Mouse (Mus musculus): ENCODE measurements around the gene Hist1h1d. TPM values are rescaled to one million over a fixed set of nuclear protein-coding genes. Genes with fewer than 3 reads are reported as not detected.
A peak's percentile ranks its signal among the peaks of the same experiment; 100 is the strongest.
"Not testable (repeated sequence)": the region's sequence is repeated elsewhere in the genome, so short reads cannot be mapped to it uniquely, and the experiment has no call there.

Gene Hist1h1d
- polyA plus RNA-seq, 1 experiment, result 1.9 TPM

- TF ChIP-seq CTCF (IDR thresholded peaks at IDR 0.05; ENCODE audit: borderline replicate concordance, control insufficient read depth, extremely low read depth, insufficient read depth, low read length, poor library complexity) (no peak), POLR2A (IDR thresholded peaks at IDR 0.05; ENCODE audit: control insufficient read depth, extremely low read depth, insufficient read depth, low read length, poor library complexity) (no peak)
- no peak overlapping the region for H3K4me3 ChIP-seq (ENCODE audit: control insufficient read depth, insufficient read depth, low read length)
- H3K36me3 ChIP-seq (ENCODE audit: control insufficient read depth, insufficient read depth, low read length), result no peaks in the 10 kb centered on the region
- peaks cover 2% of the 10 kb centered on the region; the same call in 1 of the 2 replicates for H3K4me1 ChIP-seq (replicated peaks; ENCODE audit: control insufficient read depth, insufficient read depth, low read length)
- no peak overlapping the region for H3K27ac ChIP-seq (ENCODE audit: control insufficient read depth, insufficient read depth, low read length)
- H3K27me3 ChIP-seq (ENCODE audit: control insufficient read depth, insufficient read depth, low read length), result no peaks in the 10 kb centered on the region
- 94% methylated on average over 3 of the region's 3 CpGs for WGBS
- DNase-seq, result no peak
Observed at GRCm38 (mm10) chr13:23541497-23541896, 11.6 kb upstream of the Hist1h1d start.

GRCm38 (mm10) chr13:23542225-23542980, 10.7 kb upstream of the Hist1h1d start:
- WGBS, result 27% methylated on average over 3 of the region's 3 CpGs
- DNase-seq; H3K36me3 ChIP-seq (ENCODE audit: control insufficient read depth, insufficient read depth, low read length); H3K4me1 ChIP-seq (replicated peaks; ENCODE audit: control insufficient read depth, insufficient read depth, low read length); H3K27me3 ChIP-seq (ENCODE audit: control insufficient read depth, insufficient read depth, low read length): not testable (repeated sequence)
- peak overlapping the region; percentile 57 for H3K4me3 ChIP-seq (ENCODE audit: control insufficient read depth, insufficient read depth, low read length)
- H3K27ac ChIP-seq (ENCODE audit: control insufficient read depth, insufficient read depth, low read length), result peak overlapping the region; percentile 85

- Histone ChIP-seq H3K27ac (ENCODE audit: control insufficient read depth, insufficient read depth, low read length) (peak within 1 kb of the TSS; percentile 85), H3K4me3 (ENCODE audit: control insufficient read depth, insufficient read depth, low read length) (peak within 1 kb of the TSS; percentile 57)
- under 1% methylated on average over 42 of the region's 42 CpGs for WGBS
- DNase-seq, result peak; percentile 71
- not testable (repeated sequence) for H3K4me1 ChIP-seq (replicated peaks; ENCODE audit: control insufficient read depth, insufficient read depth, low read length); H3K36me3 ChIP-seq (ENCODE audit: control insufficient read depth, insufficient read depth, low read length); H3K27me3 ChIP-seq (ENCODE audit: control insufficient read depth, insufficient read depth, low read length)
- peak; percentile 66; the same call in 1 of the 2 replicates for TF ChIP-seq POLR2A (IDR thresholded peaks at IDR 0.05; ENCODE audit: control insufficient read depth, extremely low read depth, insufficient read depth, low read length, poor library complexity)
Observed at GRCm38 (mm10) chr13:23542999-23543607, 10.0 kb upstream of the Hist1h1d start, which contains the start of gene Hist1h2bh. Gene Hist1h2bh, minus strand, starts transcription at chr13:23543392.

GRCm38 (mm10) chr13:23543965-23544786, 8.9 kb upstream of the Hist1h1d start, which contains the start of gene Hist1h3f:
Gene Hist1h3f, plus strand, starts transcription at chr13:23544052.
- peak; percentile 78 for DNase-seq
- Histone ChIP-seq H3K27me3 (ENCODE audit: control insufficient read depth, insufficient read depth, low read length) (no peaks in the 10 kb centered on the region), H3K36me3 (ENCODE audit: control insufficient read depth, insufficient read depth, low read length) (no peaks in the 10 kb centered on the region), H3K4me1 (replicated peaks; ENCODE audit: control insufficient read depth, insufficient read depth, low read length) (peaks cover 2% of the 10 kb centered on the region; the same call in 1 of the 2 replicates), H3K4me3 (ENCODE audit: control insufficient read depth, insufficient read depth, low read length) (peak within 1 kb of the TSS; percentile 60), H3K27ac (ENCODE audit: control insufficient read depth, insufficient read depth, low read length) (peak within 1 kb of the TSS; percentile 85)
- TF ChIP-seq POLR2A (IDR thresholded peaks at IDR 0.05; ENCODE audit: control insufficient read depth, extremely low read depth, insufficient read depth, low read length, poor library complexity) (peak; percentile 74; the same call in 1 of the 2 replicates), CTCF (IDR thresholded peaks at IDR 0.05; ENCODE audit: borderline replicate concordance, control insufficient read depth, extremely low read depth, insufficient read depth, low read length, poor library complexity) (no peak)
- WGBS, result under 1% methylated on average over 35 of the region's 45 CpGs

- peak overlapping the region; percentile 71 for H3K27ac ChIP-seq (ENCODE audit: control insufficient read depth, insufficient read depth, low read length)
- H3K4me3 ChIP-seq (ENCODE audit: control insufficient read depth, insufficient read depth, low read length), result peak overlapping the region; percentile 60
- not testable (repeated sequence) for H3K4me1 ChIP-seq (replicated peaks; ENCODE audit: control insufficient read depth, insufficient read depth, low read length); H3K36me3 ChIP-seq (ENCODE audit: control insufficient read depth, insufficient read depth, low read length); H3K27me3 ChIP-seq (ENCODE audit: control insufficient read depth, insufficient read depth, low read length)
- WGBS, result under 1% methylated on average over 13 of the region's 14 CpGs
- DNase-seq, result peak; percentile 29
Observed at GRCm38 (mm10) chr13:23544787-23545120, 8.3 kb upstream of the Hist1h1d start.

- 91% methylated on average over 5 of the region's 5 CpGs for WGBS
- no peak overlapping the region for H3K4me3 ChIP-seq (ENCODE audit: control insufficient read depth, insufficient read depth, low read length)
- H3K27me3 ChIP-seq (ENCODE audit: control insufficient read depth, insufficient read depth, low read length), result no peaks in the 10 kb centered on the region
- no peaks in the 10 kb centered on the region for H3K36me3 ChIP-seq (ENCODE audit: control insufficient read depth, insufficient read depth, low read length)
- no peak for DNase-seq
- H3K27ac ChIP-seq (ENCODE audit: control insufficient read depth, insufficient read depth, low read length), result no peak overlapping the region
- TF ChIP-seq CTCF (IDR thresholded peaks at IDR 0.05; ENCODE audit: borderline replicate concordance, control insufficient read depth, extremely low read depth, insufficient read depth, low read length, poor library complexity) (no peak), POLR2A (IDR thresholded peaks at IDR 0.05; ENCODE audit: control insufficient read depth, extremely low read depth, insufficient read depth, low read length, poor library complexity) (no peak)
- H3K4me1 ChIP-seq (replicated peaks; ENCODE audit: control insufficient read depth, insufficient read depth, low read length), result peaks cover 2% of the 10 kb centered on the region; the same call in 1 of the 2 replicates
Observed at GRCm38 (mm10) chr13:23546694-23547093, 6.4 kb upstream of the Hist1h1d start.

Measured in thymus, adult 2 months (tissue).